Mouse (Mus musculus) left cerebral cortex, adult 11 months (tissue): ENCODE data around the gene 4930455H04Rik.
A peak's percentile ranks its signal among the peaks of the same experiment; 100 is the strongest.

Source experiments
- DNase-seq: peaks from one replicate; pipeline ENCODE4 v3.0.0; 2022; ENCODE audit warnings: low spot score

The 4930455H04Rik gene

GRCm38 (mm10) chr3:116967967-116968366 lies at the start of gene 4930455H04Rik:
Gene 4930455H04Rik (plus strand): TSS chr3:116968267.
- DNase-seq: no peak

- DNase-seq: no peak
Measured at GRCm38 (mm10) chr3:116921535-116921934, 46.5 kb upstream of the 4930455H04Rik start.

DNA sequence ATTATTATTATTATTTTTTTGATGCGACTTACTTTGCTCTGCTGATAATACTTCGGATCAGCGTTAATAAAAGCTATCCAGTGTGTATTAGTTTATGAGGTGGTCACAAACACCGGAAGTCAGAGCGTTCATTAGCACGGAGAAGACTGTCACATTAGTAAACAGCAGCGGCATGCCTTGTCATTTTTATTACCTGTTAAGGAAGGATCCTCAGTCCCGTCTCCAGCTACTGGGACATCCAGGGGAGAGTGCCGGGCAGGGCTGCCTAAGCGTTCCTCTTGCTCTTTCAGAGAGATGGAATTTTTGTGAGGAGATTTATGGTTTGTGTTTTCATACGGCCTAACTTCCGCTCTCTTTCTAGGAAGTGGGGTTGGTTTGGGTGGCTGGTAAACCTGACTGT lies 45.0 kb upstream of the 4930455H04Rik start:
- no peak for DNase-seq

GRCm38 (mm10) chr3:116928994-116929393 lies 39.1 kb upstream of the 4930455H04Rik start:
- DNase-seq: no peak

GRCm38 (mm10) chr3:116933158-116933557 lies 34.9 kb upstream of the 4930455H04Rik start:
- no peak for DNase-seq

- DNase-seq: no peak
Measured at GRCm38 (mm10) chr3:116936934-116937691, 31.0 kb upstream of the 4930455H04Rik start.

DNA sequence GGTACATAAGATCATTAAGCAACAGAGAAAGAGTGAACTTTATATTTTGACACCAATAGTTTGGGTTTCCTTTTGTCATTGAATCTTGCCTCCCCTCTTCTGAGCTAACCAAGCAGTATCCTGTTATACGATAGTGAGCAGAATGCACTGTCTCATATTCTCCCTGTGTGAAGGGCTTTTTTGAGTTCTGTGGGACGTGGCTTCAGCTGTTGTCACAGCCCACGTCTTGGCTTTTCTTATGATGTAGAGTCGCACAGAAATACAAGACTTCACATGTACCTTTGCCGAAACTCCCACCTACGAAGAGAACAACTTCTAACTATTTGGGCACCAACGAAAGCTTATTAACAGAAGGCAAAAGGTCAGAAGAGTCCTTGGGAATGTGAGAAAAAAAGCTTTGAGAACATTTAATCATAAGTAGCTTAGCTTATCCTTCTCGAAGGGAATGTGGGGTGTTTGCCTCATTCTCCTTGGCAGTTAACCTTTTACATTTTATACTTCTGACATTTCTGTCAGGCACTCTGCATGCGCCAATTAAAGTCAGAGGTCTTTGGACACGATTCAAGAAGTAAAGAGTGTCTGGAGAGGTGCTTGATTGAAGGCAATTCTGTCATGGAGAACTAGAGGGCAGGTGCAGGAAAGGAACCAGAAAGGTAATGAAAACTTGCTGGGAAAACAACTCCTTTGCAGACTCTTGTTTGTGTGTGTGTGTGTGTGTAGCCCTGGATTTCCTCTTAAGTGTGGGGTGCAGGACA lies 27.1 kb upstream of the 4930455H04Rik start:
- peak; percentile 37 for DNase-seq

DNA sequence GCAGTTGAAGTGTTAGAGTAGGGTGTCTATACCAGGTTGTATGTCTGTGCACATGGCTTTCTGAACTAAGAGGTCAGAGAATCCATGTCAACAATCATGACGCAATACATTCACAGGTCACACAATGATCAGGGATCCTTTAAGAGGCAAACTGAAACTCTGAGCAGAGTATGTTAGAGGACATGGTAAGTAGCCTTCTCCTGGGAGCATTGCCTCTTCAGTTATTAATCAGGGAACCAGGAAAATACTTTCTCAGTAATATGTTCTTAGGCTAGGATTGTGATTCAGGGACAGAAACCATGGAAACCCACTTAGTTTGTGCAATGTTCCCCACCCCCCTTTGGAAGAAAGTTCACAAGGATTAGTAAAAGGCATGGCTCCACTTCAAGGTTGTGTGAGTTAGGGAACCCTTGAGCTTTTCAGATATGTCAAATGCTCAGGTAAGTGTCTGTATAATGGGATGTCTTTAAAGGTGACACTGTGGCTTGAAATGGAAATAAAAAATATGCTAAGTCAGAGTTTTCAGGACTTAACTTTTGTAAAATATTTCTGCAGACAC lies 26.4 kb upstream of the 4930455H04Rik start:
- no peak for DNase-seq

GRCm38 (mm10) chr3:116942751-116943150 lies 25.3 kb upstream of the 4930455H04Rik start:
- DNase-seq: no peak

DNA sequence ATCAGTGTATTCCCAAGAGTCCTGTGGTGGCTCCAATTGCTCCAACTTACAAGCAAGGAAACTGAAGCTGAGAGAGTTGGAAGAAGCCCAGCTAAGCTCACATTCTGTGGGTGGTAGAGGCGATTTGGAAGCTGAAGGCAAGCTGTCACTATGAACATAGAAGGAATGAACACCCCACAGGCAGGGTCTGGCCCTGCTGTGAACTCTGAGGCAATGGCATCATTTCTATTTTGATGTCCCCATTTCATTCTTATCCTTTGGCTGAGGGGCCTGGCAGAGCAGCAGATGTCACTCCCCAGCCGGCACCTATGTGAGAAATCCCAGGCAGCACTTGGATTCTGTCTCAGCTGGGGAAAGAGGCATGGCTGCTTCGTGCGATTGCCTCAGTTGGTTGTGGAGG lies 24.6 kb upstream of the 4930455H04Rik start:
- no peak for DNase-seq

DNA sequence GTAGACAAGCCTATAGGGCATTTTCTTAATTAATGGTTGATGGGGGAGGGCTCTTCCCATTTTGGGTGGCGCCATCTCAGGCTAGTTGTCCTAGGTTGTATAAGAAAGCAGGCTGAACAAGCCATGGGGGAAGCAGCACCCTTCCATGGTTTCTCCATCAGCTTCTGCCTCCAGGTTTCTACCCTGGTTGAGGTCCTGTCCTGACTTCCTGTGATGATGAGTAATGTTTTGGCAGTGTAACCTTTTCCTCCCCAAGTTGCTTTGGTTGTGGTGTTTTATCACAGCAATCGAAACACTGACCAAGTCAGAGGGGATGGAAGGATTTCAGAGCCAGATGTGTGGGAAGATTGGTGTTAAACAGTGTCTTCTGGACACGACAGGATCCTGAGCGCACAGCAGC lies 21.6 kb upstream of the 4930455H04Rik start:
- no peak for DNase-seq

GRCm38 (mm10) chr3:116950665-116951115 lies 17.4 kb upstream of the 4930455H04Rik start:
- DNase-seq: no peak

DNA sequence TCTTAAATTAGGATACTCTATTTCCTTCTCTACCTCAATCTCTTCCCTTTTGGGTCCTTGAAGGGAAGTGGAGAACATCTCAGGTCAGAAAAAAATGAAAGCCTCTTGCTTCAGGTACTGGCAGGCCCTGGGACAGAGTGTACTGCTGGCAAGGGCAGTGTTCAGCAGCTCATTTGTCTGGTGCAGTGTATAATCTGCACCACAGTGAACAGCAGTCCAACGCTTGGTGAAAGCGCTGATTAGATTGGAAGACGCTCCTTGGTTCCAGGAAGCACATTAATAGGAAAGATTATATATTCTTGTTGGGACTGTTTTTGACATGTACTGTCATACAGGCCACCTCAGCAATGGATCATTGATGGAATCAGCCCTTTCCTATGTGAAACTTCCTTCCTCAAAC lies 16.6 kb upstream of the 4930455H04Rik start:
- no peak for DNase-seq

- no peak for DNase-seq
Measured at GRCm38 (mm10) chr3:116952242-116952899, 15.7 kb upstream of the 4930455H04Rik start.

- DNase-seq: no peak
Measured at GRCm38 (mm10) chr3:116953366-116953765, 14.7 kb upstream of the 4930455H04Rik start.

DNA sequence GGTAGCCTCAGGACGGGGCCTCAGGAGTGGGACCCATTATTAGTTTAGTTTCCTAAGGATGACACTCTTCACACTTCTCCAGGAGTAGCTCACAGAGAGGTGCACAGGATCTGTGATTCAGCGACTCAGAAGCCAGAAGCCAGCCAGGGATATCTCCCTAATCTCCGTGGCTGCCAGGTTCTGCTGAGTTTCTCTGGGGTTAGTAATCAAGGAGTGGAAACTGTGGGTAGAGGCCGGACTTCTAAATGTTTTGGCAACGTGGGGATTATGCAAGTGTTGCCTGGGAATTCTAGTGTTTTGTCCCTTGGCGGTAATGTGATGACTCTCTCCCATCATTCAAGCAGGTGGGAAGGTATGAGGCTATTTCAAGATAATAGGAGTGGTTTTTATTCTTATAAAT lies 13.0 kb upstream of the 4930455H04Rik start:
- no peak for DNase-seq

- no peak for DNase-seq
Measured at GRCm38 (mm10) chr3:116960414-116960813, 7.7 kb upstream of the 4930455H04Rik start.

DNA sequence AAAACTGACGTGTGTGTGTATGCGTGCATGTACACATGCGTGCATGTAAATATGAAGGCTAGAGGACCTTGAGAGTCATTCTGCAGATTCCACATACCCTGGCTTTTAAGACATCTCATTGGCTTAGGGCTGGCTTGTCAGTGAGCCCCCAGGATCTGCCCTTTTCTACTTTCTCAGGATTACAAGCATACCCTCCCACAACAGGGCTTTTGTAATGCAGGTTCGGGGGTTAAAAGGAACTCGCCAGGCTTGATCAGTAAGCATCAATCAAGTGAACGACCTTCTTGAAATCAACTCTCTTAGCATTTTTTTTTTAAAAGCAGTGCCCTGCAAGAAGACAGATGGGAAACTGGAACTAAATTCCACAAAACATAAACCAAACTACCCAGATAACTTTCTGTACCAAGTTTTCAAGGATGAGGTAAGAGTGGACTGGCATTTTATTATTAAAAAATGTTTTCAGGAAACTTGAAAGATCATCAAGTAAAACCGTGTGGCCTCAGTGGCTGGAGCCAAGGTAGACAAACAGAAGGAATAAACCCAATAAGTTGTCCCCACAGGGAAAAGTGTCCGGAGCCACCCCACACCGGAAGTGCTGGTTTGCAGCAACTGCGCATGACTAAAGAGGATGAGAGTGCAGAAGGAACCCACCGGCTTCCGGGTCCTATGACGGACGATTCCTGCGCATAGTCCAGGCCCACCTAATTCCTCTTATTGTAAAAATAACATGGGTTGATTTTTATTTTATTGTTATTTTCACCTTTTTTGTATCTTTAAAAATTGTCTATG lies 6.5 kb upstream of the 4930455H04Rik start:
- no peak for DNase-seq

- DNase-seq: no peak
Measured at GRCm38 (mm10) chr3:116963213-116963612, 4.9 kb upstream of the 4930455H04Rik start.

DNA sequence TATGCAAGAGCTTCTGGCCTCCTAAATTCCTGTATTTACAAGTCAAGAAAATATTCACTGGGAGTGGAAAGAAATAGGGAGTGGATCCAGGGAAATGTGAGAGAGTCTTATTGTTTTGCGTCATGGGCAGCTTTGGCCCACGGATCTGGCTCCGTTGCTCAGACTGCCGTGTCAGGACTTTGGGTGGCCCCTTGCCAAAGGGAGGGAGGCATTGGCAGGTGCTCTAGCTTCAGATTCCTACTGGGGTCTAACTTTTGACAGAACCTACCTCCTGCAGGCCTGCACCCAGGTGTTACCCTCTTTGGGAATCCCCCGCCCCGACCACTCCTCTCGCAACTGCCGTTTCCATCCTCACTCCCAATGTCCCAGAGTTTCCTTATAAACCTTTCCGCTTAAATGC lies 3.6 kb upstream of the 4930455H04Rik start:
- DNase-seq: no peak

DNA sequence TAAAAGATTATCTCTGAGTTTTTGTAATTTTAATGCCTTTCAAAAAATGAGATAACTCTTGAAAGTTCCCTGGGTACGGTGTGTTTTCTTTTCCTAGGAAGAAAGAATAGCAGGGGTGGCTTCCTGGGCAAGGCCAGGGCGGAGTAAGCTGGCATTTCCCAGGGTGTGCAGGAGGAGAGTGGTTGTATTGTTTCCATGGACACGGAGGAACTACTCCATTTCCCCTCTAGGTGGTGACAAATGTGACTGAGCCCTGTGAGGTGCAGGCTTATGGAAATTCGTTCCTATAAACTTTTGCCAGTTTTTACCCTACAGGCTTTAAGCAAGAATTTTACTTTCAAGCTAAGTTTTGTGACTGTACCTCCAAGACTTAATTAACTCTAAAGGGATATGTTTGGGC lies 1.8 kb upstream of the 4930455H04Rik start:
- DNase-seq: peak; percentile 53

DNA sequence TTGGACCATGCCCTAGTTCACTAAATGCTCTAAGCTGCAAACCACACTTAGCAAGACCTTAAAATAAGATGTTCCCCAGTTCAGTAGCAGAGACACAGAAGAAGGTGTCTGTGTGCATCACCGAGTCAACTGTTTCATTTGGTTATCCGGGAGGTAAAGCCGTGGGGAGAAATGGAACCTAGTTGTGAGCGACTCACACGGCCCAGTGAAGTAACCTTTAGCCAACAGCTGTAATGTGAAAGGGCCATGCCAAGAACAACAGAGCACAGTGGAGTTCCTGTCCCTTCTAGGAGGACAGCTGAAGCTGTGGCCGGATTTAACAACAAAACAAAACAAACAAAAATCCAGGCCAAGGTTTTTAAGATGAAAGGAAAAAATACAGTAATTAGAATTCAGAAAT lies 1.3 kb upstream of the 4930455H04Rik start:
- no peak for DNase-seq
